Mouse (Mus musculus) inflammation-experienced regulatory T-cells, adult 6 months (primary cell): Measurements from ENCODE around the gene 1700113H08Rik. TPM values are rescaled to one million over a fixed set of nuclear protein-coding genes. Genes with fewer than 3 reads are reported as not detected.

Experiments
- ATAC-seq: one replicate; pipeline ENCODE4 v1.8.0; 2017
- polyA plus RNA-seq, 3 experiments: library from polyadenylated mRNA; unstranded; fragments of 100-300 nt; shearing (Covaris generic); gene quantifications; one replicate each; pipeline ENCODE4 v1.2.1; 2017

Gene 1700113H08Rik
- polyA plus RNA-seq = not detected

- no peak for ATAC-seq
Measured at GRCm38 (mm10) chr10:87057500-87058250, at the start of gene 1700113H08Rik. Gene 1700113H08Rik (plus strand): TSS chr10:87058045.

GRCm38 (mm10) chr10:87008215-87008499 lies 49.7 kb upstream of the 1700113H08Rik start:
- no peak for ATAC-seq

- no peak for ATAC-seq
Measured at GRCm38 (mm10) chr10:87012087-87012486, 45.8 kb upstream of the 1700113H08Rik start.

GRCm38 (mm10) chr10:87014391-87014965 lies 43.4 kb upstream of the 1700113H08Rik start:
- ATAC-seq = no peak

GRCm38 (mm10) chr10:87015403-87015802 lies 42.4 kb upstream of the 1700113H08Rik start:
- ATAC-seq = no peak

- no peak for ATAC-seq
Measured at GRCm38 (mm10) chr10:87016151-87016692, 41.6 kb upstream of the 1700113H08Rik start.

GRCm38 (mm10) chr10:87018876-87019275 lies 39.0 kb upstream of the 1700113H08Rik start:
- no peak for ATAC-seq

GRCm38 (mm10) chr10:87020711-87021110 lies 37.1 kb upstream of the 1700113H08Rik start:
- ATAC-seq = no peak

GRCm38 (mm10) chr10:87024884-87025283 lies 33.0 kb upstream of the 1700113H08Rik start:
- peak; percentile 85 for ATAC-seq

- no peak for ATAC-seq
Measured at GRCm38 (mm10) chr10:87032768-87033167, 25.1 kb upstream of the 1700113H08Rik start.

GRCm38 (mm10) chr10:87035866-87036265 lies 22.0 kb upstream of the 1700113H08Rik start:
- no peak for ATAC-seq

- no peak for ATAC-seq
Measured at GRCm38 (mm10) chr10:87036271-87036703, 21.6 kb upstream of the 1700113H08Rik start.

- ATAC-seq = no peak
Measured at GRCm38 (mm10) chr10:87037062-87037461, 20.8 kb upstream of the 1700113H08Rik start.

- no peak for ATAC-seq
Measured at GRCm38 (mm10) chr10:87039340-87039739, 18.5 kb upstream of the 1700113H08Rik start.

- no peak for ATAC-seq
Measured at GRCm38 (mm10) chr10:87039800-87040199, 18.0 kb upstream of the 1700113H08Rik start.

- no peak for ATAC-seq
Measured at GRCm38 (mm10) chr10:87041265-87041664, 16.6 kb upstream of the 1700113H08Rik start.

GRCm38 (mm10) chr10:87045273-87045672 lies 12.6 kb upstream of the 1700113H08Rik start:
- ATAC-seq = no peak

GRCm38 (mm10) chr10:87046469-87046868 lies 11.4 kb upstream of the 1700113H08Rik start:
- no peak for ATAC-seq

GRCm38 (mm10) chr10:87046931-87047468 lies 10.8 kb upstream of the 1700113H08Rik start:
- ATAC-seq = no peak

- no peak for ATAC-seq
Measured at GRCm38 (mm10) chr10:87049179-87049578, 8.7 kb upstream of the 1700113H08Rik start.

- ATAC-seq = no peak
Measured at GRCm38 (mm10) chr10:87051714-87052113, 6.1 kb upstream of the 1700113H08Rik start.

GRCm38 (mm10) chr10:87058251-87058925 lies 543 bp downstream of the 1700113H08Rik start:
- no peak for ATAC-seq

GRCm38 (mm10) chr10:87058926-87059325 lies 1.1 kb downstream of the 1700113H08Rik start:
- ATAC-seq = no peak
